Mouse (Mus musculus): ENCODE results near the gene Timm13. TPM values are rescaled to one million over a fixed set of nuclear protein-coding genes. Genes with fewer than 3 reads are reported as not detected.

Gene Timm13
- polyA plus RNA-seq, 1 experiment from 2014 or later = 282 TPM

Other genes with a start within 250 kb of the Timm13 start
- 92.8 and 100 TPM in 2 replicates for gene Btbd2, start 243.9 kb downstream of the Timm13 start, polyA plus RNA-seq (2016; fragmentation: Nextera tagmentation; extraction: Ambion mirVana)
- 86.5 and 88.5 TPM in 2 replicates for gene Mknk2, start 222.9 kb downstream of the Timm13 start, polyA plus RNA-seq (2016; fragmentation: Nextera tagmentation; extraction: Ambion mirVana)
- gene Mob3a, start 199.0 kb downstream of the Timm13 start, polyA plus RNA-seq (2016; fragmentation: Nextera tagmentation; extraction: Ambion mirVana) = 59.4 and 61.5 TPM in 2 replicates
- 28.6 and 29.3 TPM in 2 replicates for gene Izumo4, start 198.8 kb downstream of the Timm13 start, polyA plus RNA-seq (2016; fragmentation: Nextera tagmentation; extraction: Ambion mirVana)
- 93.9 and 95.1 TPM in 2 replicates for gene Ap3d1, start 158.7 kb downstream of the Timm13 start, polyA plus RNA-seq (2016; fragmentation: Nextera tagmentation; extraction: Ambion mirVana)
- gene Dot1l, start 145.8 kb downstream of the Timm13 start, polyA plus RNA-seq (2016; fragmentation: Nextera tagmentation; extraction: Ambion mirVana) = 26.3 and 26.5 TPM in 2 replicates
- 66.8 and 72.4 TPM in 2 replicates for gene Sf3a2, start 102.8 kb downstream of the Timm13 start, polyA plus RNA-seq (2016; fragmentation: Nextera tagmentation; extraction: Ambion mirVana)
- gene Plekhj1, start 102.3 kb downstream of the Timm13 start, polyA plus RNA-seq (2016; fragmentation: Nextera tagmentation; extraction: Ambion mirVana) = 155 TPM in 2 replicates
- not detected in 2 replicates for gene Amh, start 95.7 kb downstream of the Timm13 start, polyA plus RNA-seq (2016; fragmentation: Nextera tagmentation; extraction: Ambion mirVana)
- gene Jsrp1, start 87.5 kb downstream of the Timm13 start, polyA plus RNA-seq (2016; fragmentation: Nextera tagmentation; extraction: Ambion mirVana) = 1.4 and 1.6 TPM in 2 replicates
- 1,342 and 1,429 TPM in 2 replicates for gene Oaz1, start 74.3 kb downstream of the Timm13 start, polyA plus RNA-seq (2016; fragmentation: Nextera tagmentation; extraction: Ambion mirVana)
- gene Lingo3, start 56.9 kb downstream of the Timm13 start, polyA plus RNA-seq (2016; fragmentation: Nextera tagmentation; extraction: Ambion mirVana) = 0.65 and 1.3 TPM in 2 replicates
- gene Lsm7, start 45.8 kb downstream of the Timm13 start, polyA plus RNA-seq (2016; fragmentation: Nextera tagmentation; extraction: Ambion mirVana) = 265 and 274 TPM in 2 replicates
- gene Sppl2b, start 45.7 kb downstream of the Timm13 start, polyA plus RNA-seq (2016; fragmentation: Nextera tagmentation; extraction: Ambion mirVana) = 51.2 and 51.3 TPM in 2 replicates
- gene Tmprss9, start 29.1 kb downstream of the Timm13 start, polyA plus RNA-seq (2016; fragmentation: Nextera tagmentation; extraction: Ambion mirVana) = 0.06 and 0.10 TPM in 2 replicates
- gene Lmnb2, start 17.3 kb upstream of the Timm13 start, polyA plus RNA-seq (2016; fragmentation: Nextera tagmentation; extraction: Ambion mirVana) = 57.1 and 61.3 TPM in 2 replicates
- 7.9 and 8.0 TPM in 2 replicates for gene Gadd45b, start 29.1 kb upstream of the Timm13 start, polyA plus RNA-seq (2016; fragmentation: Nextera tagmentation; extraction: Ambion mirVana)
- 11.2 and 14.0 TPM in 2 replicates for gene Gng7, start 114.0 kb upstream of the Timm13 start, polyA plus RNA-seq (2016; fragmentation: Nextera tagmentation; extraction: Ambion mirVana)
- gene Diras1, start 124.7 kb upstream of the Timm13 start, polyA plus RNA-seq (2016; fragmentation: Nextera tagmentation; extraction: Ambion mirVana) = 16.6 and 16.8 TPM in 2 replicates
- gene Slc39a3, start 136.5 kb upstream of the Timm13 start, polyA plus RNA-seq (2016; fragmentation: Nextera tagmentation; extraction: Ambion mirVana) = 33.9 and 40.2 TPM in 2 replicates
- 272 and 275 TPM in 2 replicates for gene Sgta, start 159.2 kb upstream of the Timm13 start, polyA plus RNA-seq (2016; fragmentation: Nextera tagmentation; extraction: Ambion mirVana)
- gene Thop1, start 169.1 kb upstream of the Timm13 start, polyA plus RNA-seq (2016; fragmentation: Nextera tagmentation; extraction: Ambion mirVana) = 60.2 and 63.3 TPM in 2 replicates
- gene Creb3l3, start 197.9 kb upstream of the Timm13 start, polyA plus RNA-seq (2016; fragmentation: Nextera tagmentation; extraction: Ambion mirVana) = 0.08 and 0.51 TPM in 2 replicates
- 230 and 232 TPM in 2 replicates for gene Map2k2, start 204.9 kb upstream of the Timm13 start, polyA plus RNA-seq (2016; fragmentation: Nextera tagmentation; extraction: Ambion mirVana)
- gene Zbtb7a, start 234.3 kb upstream of the Timm13 start, polyA plus RNA-seq (2016; fragmentation: Nextera tagmentation; extraction: Ambion mirVana) = 15.6 and 17.5 TPM in 2 replicates

Data from neural tube, embryonic 12.5 days (tissue).